Mouse (Mus musculus): ENCODE measurements at regions not wholly inside any gene's neighbourhood (a gene's known extent, or its start where the extent isn't known, plus 50 kb on each side); places are given as distances from the start of the nearest gene placed in this dataset.

GRCm38 (mm10) chr8:8488191-8488694 is 172.8 kb downstream of the Efnb2 start:
- TF ChIP-seq POLR2A (IDR thresholded peaks at IDR 0.05; ENCODE audit: low read depth, low read length) (no peak), CTCF (IDR thresholded peaks at IDR 0.05; ENCODE audit: borderline replicate concordance, insufficient read depth, low read length) (no peak)

All from embryonic fibroblast, embryonic 13.5 days (primary cell).